Mouse (Mus musculus): Measurements from ENCODE around the gene Cdkn1a. TPM values are rescaled to one million over a fixed set of nuclear protein-coding genes. Genes with fewer than 3 reads are reported as not detected.

Cdkn1a gene
- total and polyA plus RNA-seq, 3 experiments = 10.6 to 59.1 (median 37.5) TPM

GRCm38 (mm10) chr17:29044146-29044924 is 46.4 kb upstream of the Cdkn1a start:
- TF ChIP-seq CHD2 (IDR thresholded peaks at IDR 0.05; ENCODE audit: low read length) (no peak), JUN (IDR thresholded peaks at IDR 0.05; ENCODE audit: insufficient read depth, low read depth, low read length) (no peak), PAX5 (IDR thresholded peaks at IDR 0.05; ENCODE audit: low read length) (no peak), ELF1 (IDR thresholded peaks at IDR 0.05; ENCODE audit: low read depth, low read length) (no peak), HCFC1 (IDR thresholded peaks at IDR 0.05; ENCODE audit: low read depth, low read length) (no peak), POLR2AphosphoS2 (IDR thresholded peaks at IDR 0.05; ENCODE audit: low read depth, low read length) (no peak; the same call in 1 of the 2 replicates), EP300 (IDR thresholded peaks at IDR 0.05; ENCODE audit: low read length) (no peak), KAT2A (IDR thresholded peaks at IDR 0.05; ENCODE audit: insufficient replicate concordance, low read length) (no peak), CTCF (conservative IDR thresholded peaks at IDR 0.05 in 1 of 2, IDR thresholded peaks at IDR 0.05 in 1 of 2; ENCODE audit: low read depth in 2 of 2, low read length in 2 of 2) (no peak), USF2 (conservative IDR thresholded peaks at IDR 0.05; ENCODE audit: low read depth, low read length) (no peak), ZC3H11A (IDR thresholded peaks at IDR 0.05; ENCODE audit: low read depth, low read length) (no peak), JUND (conservative IDR thresholded peaks at IDR 0.05; ENCODE audit: low read depth, low read length) (no peak), RCOR1 (conservative IDR thresholded peaks at IDR 0.05; ENCODE audit: low read depth, low read length) (no peak)
- Histone ChIP-seq H3K79me2 (replicated peaks; ENCODE audit: control insufficient read depth, extremely low read depth, insufficient read depth, poor library complexity, severe bottlenecking) (peaks cover 26% of the 10 kb centered on the region), H3K27ac (ENCODE audit: insufficient read depth, low read depth) (peak overlapping the region; percentile 6; the same call in 1 of the 2 replicates), H3K27me3 (replicated peaks) (no peaks in the 10 kb centered on the region), H3K36me3 (replicated peaks in 1 of 2; ENCODE audit: control insufficient read depth in 1 of 2, insufficient read depth in 1 of 2, low read length in 1 of 2) (peaks cover 71 to 80% of the 10 kb centered on the region in 2 experiments), H3K4me1 (ENCODE audit: control insufficient read depth in 1 of 2, insufficient read depth in 2 of 2) (peaks cover 2 to 15% of the 10 kb centered on the region in 2 experiments; a peak in 3 of 4 replicates), H3K9me3 (replicated peaks; ENCODE audit: low read length) (no peaks in the 10 kb centered on the region), H3K4me3 (replicated peaks in 1 of 3; ENCODE audit: low read depth in 2 of 3, low read length in 2 of 3, poor library complexity in 1 of 3) (no peak overlapping the region), H3K9ac (ENCODE audit: insufficient read depth, low read depth) (no peak overlapping the region), H3K4me2 (ENCODE audit: insufficient read depth, low read depth, poor library complexity, severe bottlenecking) (no peak overlapping the region)
- in situ Hi-C loops (cut with MboI; ENCODE audit: low pct_ligation_motif_present, low pct_unique_long_range_greater_than_20kb, low sequenced_read_pairs) (no loop called here), dilution Hi-C loops (cut with MboI; ENCODE audit: extremely low pct_ligation_motif_present, extremely low pct_unique_long_range_greater_than_20kb, low sequenced_read_pairs) (no loop called here)
- DNase-seq (ENCODE audit: extremely low read depth) = no peak

- Histone ChIP-seq H3K4me3 (replicated peaks in 1 of 3; ENCODE audit: low read depth in 2 of 3, low read length in 2 of 3, poor library complexity in 1 of 3) (no peak overlapping the region), H3K9ac (ENCODE audit: insufficient read depth, low read depth) (no peak overlapping the region), H3K79me2 (replicated peaks; ENCODE audit: control insufficient read depth, extremely low read depth, insufficient read depth, poor library complexity, severe bottlenecking) (peaks cover 21% of the 10 kb centered on the region), H3K4me2 (ENCODE audit: insufficient read depth, low read depth, poor library complexity, severe bottlenecking) (no peak overlapping the region), H3K9me3 (replicated peaks; ENCODE audit: low read length) (no peaks in the 10 kb centered on the region), H3K27ac (ENCODE audit: insufficient read depth, low read depth) (no peak overlapping the region), H3K36me3 (replicated peaks in 1 of 2; ENCODE audit: control insufficient read depth in 1 of 2, insufficient read depth in 1 of 2, low read length in 1 of 2) (peaks cover 65 to 79% of the 10 kb centered on the region in 2 experiments), H3K27me3 (replicated peaks) (no peaks in the 10 kb centered on the region), H3K4me1 (ENCODE audit: control insufficient read depth in 1 of 2, insufficient read depth in 2 of 2) (peaks cover 0 to 9% of the 10 kb centered on the region in 2 experiments; a peak in 3 of 4 replicates)
- no peak for DNase-seq (ENCODE audit: extremely low read depth)
- dilution Hi-C loops (cut with MboI; ENCODE audit: extremely low pct_ligation_motif_present, extremely low pct_unique_long_range_greater_than_20kb, low sequenced_read_pairs) (no loop called here), in situ Hi-C loops (cut with MboI; ENCODE audit: low pct_ligation_motif_present, low pct_unique_long_range_greater_than_20kb, low sequenced_read_pairs) (loop anchor here (5.0 kb wide), 3 partner anchors 47 to 202 kb away; partner anchors contain the start of gene Cdkn1a)
- TF ChIP-seq ZMIZ1 (IDR thresholded peaks at IDR 0.05; ENCODE audit: low read depth, low read length) = peak; percentile 22; the same call in 1 of the 2 replicates
- TF ChIP-seq CTCF (conservative IDR thresholded peaks at IDR 0.05 in 1 of 2, IDR thresholded peaks at IDR 0.05 in 1 of 2; ENCODE audit: low read depth in 2 of 2, low read length in 2 of 2) = peak; percentile 76 to 92
- peak; percentile 90; the same call in 1 of the 2 replicates for TF ChIP-seq POLR2AphosphoS2 (IDR thresholded peaks at IDR 0.05; ENCODE audit: low read depth, low read length)
- TF ChIP-seq MEF2A (IDR thresholded peaks at IDR 0.05; ENCODE audit: borderline replicate concordance, low read depth, low read length) = no peak
- peak; percentile 71; the same call in 1 of the 2 replicates for TF ChIP-seq RAD21 (IDR thresholded peaks at IDR 0.05; ENCODE audit: low read depth, low read length)
- TF ChIP-seq SMC3 (IDR thresholded peaks at IDR 0.05; ENCODE audit: low read depth, low read length) = peak; percentile 67
Observed at GRCm38 (mm10) chr17:29044925-29045319, 45.9 kb upstream of the Cdkn1a start.
